Mouse (Mus musculus): ENCODE data around the gene Aif1.

Aif1 gene

DNA sequence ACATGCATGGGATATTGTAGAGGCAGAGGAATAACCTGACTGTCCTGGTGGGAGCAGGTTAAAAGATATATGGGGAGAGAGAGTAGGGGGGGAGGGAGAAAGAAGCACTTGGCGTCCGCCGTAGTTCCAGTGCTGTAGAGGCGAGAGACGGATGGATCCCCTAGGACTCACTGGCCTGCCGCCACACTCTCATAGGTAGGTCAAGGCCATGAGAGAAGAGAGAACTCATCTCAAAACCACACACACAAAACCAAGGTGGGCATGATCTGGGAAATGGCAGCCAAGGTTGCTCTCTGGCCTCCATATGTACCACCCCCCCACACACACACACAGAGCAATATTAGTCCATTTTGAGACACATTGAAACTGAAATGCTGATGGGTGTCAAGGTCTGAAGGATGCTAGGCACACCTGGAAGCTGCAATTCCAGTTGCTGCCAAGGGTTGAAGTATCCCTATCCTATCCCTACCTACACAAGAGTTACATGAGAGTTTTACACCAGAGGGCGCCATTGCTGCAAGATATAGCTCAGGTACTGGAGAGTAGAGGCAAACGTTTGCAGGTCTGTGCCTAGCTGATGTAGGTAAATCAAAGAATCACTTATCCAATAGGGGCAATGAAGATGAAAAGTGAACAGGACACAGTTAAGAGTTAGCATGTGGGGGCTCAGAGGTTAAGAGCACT is 9.4 kb downstream of the Aif1 start:
- peak; percentile 59 to 60 for DNase-seq (ENCODE audit: low spot score in 2 of 2)

DNA sequence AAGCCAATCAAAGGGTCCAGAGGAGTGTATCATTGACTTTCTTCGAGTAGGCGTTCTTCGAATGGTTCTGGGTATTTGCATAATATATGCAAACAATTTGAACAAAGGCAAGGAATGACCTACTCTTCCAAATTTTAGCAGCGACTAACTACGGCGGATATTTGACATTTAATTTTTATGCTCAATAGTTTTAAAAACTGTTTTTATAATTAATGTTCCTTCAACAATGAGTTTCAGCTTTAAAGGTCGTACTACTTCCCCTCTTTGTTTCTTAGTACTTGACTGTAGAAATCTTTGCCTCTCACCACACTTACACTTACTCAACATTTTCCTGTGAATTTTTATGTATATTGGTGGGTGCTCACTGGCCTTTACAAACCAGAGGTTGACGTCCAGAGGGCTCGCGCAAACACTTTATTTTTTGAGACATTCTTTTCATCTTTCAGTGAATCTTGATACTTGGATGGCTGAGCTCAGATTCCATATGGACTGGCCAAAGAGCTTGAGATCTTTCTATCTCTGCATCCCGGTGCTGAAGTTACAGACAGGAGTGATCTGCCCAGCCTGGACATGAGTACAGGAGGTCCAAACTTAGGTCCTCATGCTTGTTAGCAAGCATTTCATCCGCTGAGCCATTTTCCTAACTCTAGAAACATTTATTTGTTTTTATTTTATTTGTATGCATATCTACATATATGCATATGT is 10.3 kb downstream of the Aif1 start:
- no peak for DNase-seq (ENCODE audit: low spot score in 2 of 2)

DNA sequence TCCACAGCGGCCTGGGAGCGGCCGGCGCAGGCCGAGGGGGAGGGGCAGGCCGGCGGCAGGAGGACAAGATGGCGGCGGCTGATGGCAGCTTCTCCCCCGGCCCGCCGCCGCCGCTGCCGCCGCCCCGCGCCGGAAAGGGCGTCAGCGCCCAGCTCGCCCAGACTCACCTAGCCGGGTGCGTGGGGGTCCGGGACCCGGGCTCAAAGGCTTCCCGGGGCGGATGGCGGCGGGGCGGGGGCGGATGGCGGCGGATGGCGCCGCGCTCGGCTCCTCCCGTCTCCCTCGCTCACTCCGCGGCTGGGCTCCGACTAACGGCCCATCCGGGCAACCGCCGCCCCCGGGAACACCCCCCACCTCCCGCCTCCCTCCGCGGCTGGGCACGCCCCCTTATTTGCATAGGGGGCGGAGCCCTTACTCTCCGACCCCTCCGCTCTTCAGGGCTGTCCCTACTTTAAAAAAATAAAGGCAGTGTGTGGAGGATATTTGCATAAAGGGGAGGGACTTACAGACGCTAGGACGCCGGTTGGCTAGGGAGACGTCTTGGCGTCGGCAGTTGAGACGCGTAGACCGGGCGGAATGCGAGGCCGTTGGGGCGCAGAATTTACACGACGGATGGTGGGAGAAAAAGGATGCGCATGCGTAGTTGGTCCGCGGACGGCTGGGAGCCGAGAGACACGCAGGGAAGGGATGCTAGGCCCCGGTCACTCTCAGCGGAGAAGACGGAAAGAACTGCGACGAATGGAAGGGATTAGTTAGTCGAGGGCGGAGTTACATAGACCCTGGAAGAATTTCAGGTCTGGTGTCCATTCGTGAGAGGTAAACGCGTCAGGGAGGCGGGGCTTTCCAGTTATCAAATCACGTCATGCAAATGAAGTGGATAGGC is 11.1 kb downstream of the Aif1 start, which contains the start of gene Prrc2a:
Gene Prrc2a, minus strand, starts transcription at position 330 of the 883 bp plus-strand sequence.
- peak; percentile 99 for DNase-seq (ENCODE audit: low spot score in 2 of 2)

GRCm38 (mm10) chr17:35164218-35164567 is 11.7 kb downstream of the Aif1 start:
- peak in 1 of 2 experiments; percentile 55 for DNase-seq (ENCODE audit: low spot score in 2 of 2)

DNA sequence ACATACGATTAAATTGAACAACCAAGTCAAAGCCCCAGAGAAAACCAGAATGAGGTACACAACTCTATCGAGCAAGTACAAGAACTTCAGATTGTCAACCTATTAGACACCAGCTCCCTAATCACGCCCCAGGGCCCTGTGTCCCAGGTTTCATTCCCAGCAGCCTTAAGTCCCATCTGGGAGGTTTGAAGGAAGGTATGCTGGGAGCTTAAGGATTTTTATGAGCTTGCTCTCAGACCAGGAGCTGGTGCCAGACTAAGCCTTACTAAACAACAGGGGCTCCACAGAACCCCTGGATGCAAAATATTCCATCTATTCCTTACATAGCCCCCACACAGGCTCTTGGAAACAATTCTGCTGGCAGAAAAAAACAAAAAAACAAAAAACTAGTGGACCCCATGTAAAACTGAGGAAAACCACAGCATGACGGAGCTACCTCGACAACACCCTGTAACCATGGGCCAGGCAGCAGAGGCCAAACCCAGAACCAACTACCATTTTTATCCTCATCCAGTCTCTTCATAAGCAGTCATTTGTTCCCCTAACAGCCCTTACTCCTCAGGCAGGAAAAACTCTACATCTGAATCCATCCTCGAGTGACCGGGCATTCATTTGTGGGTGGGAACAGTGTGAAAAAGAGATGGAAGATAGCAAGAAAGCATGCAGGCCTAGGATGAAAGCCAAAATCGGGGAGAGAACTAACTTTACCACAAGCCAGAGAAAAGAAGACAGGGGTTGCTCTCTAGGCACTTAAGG is 12.4 kb downstream of the Aif1 start:
- no peak for DNase-seq (ENCODE audit: low spot score in 2 of 2)

- DNase-seq (ENCODE audit: low spot score in 2 of 2) = peak in 1 of 2 experiments; percentile 52
These were observed 13.1 kb downstream of the Aif1 start for GRCm38 (mm10) chr17:35162730-35163129.

DNA sequence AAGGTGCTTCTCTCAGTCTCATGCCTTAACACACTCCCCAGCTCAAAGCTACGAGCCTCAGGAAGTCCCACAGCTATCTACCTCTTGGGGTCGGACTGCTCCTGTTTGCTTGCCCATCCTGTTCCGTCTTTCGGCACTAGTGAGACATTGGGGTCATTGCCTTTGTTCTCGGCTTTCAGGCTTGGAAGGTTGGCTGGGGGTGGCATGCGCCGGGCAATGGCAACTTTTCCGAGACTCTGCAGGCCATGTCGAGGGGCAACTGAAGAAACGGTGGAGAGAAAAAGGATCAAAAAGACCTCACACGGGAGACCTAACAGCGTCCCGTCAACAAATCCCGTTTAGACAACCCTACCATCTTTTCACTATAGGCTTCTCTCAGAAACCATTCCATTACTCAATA is 13.7 kb downstream of the Aif1 start:
- no peak for DNase-seq (ENCODE audit: low spot score in 2 of 2)

DNA sequence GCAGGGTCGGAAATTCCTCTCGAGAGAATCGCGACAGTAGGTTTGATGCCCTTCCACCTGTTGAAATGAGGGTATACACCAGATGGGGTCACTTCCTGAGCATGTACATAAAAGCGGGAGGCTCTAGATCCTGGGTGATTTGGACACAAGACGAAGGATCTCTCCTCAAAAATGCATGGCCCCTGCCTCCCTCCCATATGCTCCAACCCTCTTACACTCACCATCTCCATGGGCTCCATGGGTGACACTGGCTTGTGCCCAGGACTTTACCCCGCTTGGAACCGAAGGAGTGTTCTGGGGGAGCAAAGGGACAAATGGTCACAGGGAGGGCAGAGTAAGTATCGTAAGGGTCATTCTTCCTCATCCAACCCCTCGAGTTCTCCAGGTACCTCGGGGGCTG is 14.4 kb downstream of the Aif1 start:
- DNase-seq (ENCODE audit: low spot score in 2 of 2) = no peak

- DNase-seq (ENCODE audit: low spot score in 2 of 2) = no peak
These were observed 16.2 kb downstream of the Aif1 start for GRCm38 (mm10) chr17:35159638-35160037.

DNA sequence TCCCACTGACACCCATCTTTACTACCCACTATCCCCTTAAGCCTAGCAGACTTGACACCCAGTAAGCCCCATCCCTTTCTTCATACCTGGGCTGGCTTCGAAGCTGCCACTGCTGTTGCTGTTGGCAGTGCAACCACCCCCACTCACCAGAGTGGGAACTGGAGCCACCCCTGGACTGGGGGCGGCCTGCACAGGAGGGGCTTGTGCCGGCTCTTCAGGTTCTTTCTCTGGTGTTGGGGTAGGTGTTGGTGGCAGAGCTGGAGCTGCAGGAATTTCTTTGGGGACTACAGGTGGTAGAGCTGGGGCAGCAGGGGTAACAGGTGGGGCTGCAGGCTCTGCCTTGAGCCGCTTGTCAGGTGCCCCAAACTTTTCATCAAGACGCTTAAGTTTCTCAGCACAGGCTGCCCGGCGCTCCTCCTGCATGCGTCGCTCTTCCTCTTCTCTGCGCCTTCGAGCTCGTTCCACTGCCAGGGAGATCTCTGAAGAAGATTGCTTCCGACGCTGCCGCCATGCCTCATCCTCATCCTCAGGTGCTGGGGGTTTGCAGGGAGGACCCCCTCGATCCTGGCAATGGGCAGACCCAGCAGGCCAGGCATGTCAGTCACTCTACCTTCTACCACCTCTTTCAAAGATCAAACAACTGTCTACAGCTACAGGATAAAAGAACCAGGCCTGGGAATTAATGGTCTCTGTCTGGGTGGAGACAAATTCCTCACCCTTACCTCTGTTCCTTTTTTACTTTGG is 16.8 kb downstream of the Aif1 start:
- no peak for DNase-seq (ENCODE audit: low spot score in 2 of 2)

DNA sequence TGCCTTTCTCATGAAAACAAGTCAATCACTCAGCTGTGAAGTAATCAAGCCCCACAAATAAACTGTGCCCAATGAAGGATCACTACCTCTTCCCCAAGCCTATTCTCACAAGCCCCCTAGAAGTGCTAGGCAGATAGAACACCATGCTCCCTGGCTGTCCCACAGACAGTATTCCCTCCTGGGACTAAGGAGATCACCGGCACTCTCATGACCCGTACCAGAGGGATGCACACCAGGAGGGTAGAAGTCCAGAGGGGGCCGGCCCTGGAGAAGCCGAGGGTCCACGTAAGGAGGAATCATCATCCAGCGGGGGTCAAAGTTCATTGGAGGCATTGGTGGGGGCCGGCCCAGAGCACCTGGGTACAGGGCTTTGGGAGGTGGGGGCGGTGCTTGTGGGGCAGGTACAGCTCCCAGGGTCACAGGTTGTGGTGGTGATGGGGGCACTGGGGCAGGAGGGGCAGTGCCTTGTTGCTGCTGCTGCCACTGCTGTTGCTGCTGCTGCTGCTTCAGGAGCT is 18.1 kb downstream of the Aif1 start:
- DNase-seq (ENCODE audit: low spot score in 2 of 2) = no peak

- DNase-seq (ENCODE audit: low spot score in 2 of 2) = no peak
These were observed 18.6 kb downstream of the Aif1 start for GRCm38 (mm10) chr17:35157254-35157653.

DNA sequence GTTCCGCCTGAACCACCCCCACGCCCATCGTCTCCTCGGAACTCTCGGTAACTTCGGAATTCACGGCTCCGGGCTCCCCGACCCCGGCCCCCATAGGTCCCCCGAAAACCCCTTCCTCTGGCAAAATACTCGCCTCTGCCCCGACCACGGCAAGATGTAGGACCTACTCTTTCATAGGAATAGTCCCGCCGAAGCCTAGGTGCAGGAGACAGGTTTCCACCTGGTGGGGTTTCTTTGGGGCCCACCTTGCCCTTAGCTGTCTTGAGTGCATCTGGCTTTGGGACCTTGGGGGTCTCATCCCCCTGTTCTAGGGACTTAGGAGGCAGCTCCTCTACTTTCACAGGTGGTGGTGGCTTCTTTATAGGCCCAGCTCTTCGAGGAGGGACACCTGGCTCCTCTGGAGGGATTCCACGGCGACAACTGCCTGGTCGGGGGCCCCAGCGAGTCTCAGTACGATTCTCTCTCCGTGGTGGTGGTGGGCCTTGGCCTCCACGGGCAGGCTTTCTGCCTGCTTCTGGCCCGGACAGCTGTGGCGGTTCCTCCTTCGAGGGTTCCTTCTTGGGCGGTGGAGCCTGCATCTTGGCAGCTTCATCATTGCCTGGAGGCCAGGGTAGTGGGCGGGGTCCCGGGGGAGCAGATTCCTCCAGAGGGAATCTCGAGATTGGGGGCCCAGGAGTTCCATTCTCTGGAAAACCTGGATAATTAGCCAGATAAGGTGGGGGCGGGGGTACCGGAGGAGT is 19.2 kb downstream of the Aif1 start:
- no peak for DNase-seq (ENCODE audit: low spot score in 2 of 2)

DNA sequence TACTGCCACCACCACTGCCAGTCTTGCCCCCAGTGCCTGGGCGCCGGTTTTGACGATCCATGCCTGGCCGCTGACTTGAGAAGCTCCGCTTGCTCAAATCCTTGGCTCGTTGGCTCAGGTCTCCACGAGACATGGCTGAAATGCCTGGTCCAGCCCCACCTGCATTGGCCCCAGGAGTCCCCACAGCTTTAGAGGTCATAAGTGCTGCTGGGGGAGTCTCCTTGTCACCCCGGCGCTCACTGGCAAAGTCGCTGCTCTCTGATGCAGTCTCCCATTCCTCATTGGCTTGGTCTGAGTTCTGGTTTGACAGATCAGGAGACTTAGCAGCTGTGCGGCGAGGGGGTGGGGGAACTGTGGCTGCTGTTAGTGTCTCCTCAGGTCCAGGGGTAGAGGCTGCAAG is 20.4 kb downstream of the Aif1 start:
- DNase-seq (ENCODE audit: low spot score in 2 of 2) = no peak

- DNase-seq (ENCODE audit: low spot score in 2 of 2) = no peak
These were observed 21.3 kb downstream of the Aif1 start for GRCm38 (mm10) chr17:35154616-35155015.

- no peak for DNase-seq (ENCODE audit: low spot score in 2 of 2)
These were observed 21.9 kb downstream of the Aif1 start for GRCm38 (mm10) chr17:35153931-35154330.

DNA sequence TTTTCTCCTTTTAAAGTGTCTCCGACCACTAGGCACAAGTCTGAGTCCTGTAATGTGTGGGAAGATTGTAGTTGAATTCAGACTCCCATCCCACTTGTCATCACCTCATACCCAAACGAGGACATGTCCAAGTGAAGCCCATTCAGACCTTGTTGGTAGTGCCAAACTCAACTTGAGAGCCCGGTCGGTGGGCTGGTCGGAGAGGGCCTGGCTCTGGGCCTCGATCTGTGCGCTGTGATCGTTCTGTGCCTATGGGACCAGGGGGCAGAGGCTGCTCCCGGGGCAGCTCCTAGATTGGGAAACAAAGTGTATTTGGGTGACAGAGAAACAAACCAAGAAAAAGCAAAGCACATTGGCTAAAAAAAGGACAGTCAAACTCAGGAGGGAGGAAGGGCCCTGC is 22.8 kb downstream of the Aif1 start:
- DNase-seq (ENCODE audit: low spot score in 2 of 2) = no peak

- DNase-seq (ENCODE audit: low spot score in 2 of 2) = no peak
These were observed 23.7 kb downstream of the Aif1 start for GRCm38 (mm10) chr17:35152121-35152520.

GRCm38 (mm10) chr17:35147922-35148639 is 27.8 kb downstream of the Aif1 start:
- DNase-seq (ENCODE audit: low spot score in 2 of 2) = no peak
